Mouse (Mus musculus) layer of hippocampus, postnatal 10 days (tissue): ENCODE results near the gene Ccdc85c. TPM values are rescaled to one million over a fixed set of nuclear protein-coding genes. Genes with fewer than 3 reads are reported as not detected.

Experiments
- DNase-seq, 2 experiments: peaks; one replicate each; pipeline ENCODE4 v3.0.0; 2021; ENCODE audit warnings: low spot score in 2 of 2
- total RNA-seq, 2 experiments: library from RNA; stranded (reverse); gene quantifications; 2 replicates each; pipeline ENCODE4 v1.2.3; 2021

Ccdc85c gene
- total RNA-seq, 2 experiments from 2014 or later = 58.6 to 62.9 TPM

DNA sequence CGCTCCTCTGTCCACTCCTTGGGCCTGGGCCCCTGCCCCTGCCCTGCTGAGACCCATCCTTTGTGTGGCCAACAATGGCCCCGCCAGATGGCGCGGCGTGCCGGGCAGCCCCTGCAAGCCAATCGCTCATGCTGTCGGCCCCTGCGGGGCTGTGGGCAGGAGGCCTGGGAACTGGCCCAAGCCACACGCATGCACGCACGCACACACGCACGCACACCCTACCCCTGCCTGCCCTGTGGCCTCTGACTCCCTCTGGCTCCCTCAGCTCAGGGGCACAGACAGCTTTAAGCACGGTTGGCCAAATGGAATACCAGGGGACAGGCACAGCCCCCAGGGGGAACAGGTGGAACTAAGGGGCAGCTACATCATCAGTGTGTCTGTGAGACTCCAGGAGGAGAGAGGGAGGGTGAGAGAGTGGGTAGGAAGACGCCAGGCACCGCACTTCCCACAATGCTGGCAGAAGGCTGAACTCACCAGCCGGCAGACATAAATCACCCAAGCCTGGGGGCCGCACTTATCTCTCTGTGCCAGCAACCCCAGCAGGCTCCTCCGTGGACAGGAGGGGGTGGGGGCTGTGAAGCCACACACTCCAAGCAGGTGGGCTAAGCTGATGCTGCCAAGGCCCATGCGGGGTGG, 34.2 kb downstream of the Ccdc85c start:
- no peak for DNase-seq

DNA sequence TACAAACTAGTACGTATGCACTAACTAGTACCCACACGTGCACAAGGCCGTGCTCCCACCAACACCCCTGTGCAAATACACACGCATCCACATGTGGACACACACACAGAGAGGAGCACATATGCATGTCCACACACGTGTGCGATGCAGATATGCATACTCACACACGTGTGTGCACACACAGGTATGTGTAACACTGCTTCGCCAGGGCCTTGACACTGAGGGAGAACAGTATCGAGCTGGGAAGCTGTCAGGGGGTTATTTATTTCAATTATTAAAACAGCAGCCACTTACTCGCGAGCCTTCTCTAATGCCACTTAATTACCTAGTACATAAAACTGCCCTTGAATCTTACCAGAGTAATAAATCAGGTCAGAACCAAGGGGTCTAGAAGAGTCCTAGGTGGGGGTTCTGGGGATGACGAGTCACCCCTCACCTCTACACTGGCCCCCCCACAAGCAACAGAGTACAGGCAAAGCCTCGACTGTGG, 34.8 kb downstream of the Ccdc85c start:
- no peak for DNase-seq

DNA sequence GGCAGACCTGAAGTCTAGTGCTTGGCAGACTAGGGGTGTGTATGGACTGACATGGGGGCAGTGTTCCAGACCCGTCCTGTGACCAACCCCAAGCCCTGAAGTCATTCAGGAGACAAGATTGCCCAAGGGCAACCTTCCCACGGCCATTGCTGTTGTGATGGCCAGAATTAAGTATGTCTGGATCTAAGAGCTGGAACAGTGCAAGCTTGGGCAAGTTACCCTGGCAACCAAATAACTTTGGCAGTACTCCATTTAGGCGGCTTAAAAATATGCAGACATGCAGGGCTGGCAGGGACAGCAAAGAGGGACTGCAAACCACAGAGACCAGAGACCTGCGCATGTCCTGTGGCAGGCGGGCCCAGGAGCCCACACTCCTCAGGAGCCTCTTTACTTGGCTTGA, 35.8 kb downstream of the Ccdc85c start:
- DNase-seq = peak; percentile 69 to 78

GRCm38 (mm10) chr12:108238395-108239035, 36.7 kb downstream of the Ccdc85c start:
- DNase-seq = no peak

DNA sequence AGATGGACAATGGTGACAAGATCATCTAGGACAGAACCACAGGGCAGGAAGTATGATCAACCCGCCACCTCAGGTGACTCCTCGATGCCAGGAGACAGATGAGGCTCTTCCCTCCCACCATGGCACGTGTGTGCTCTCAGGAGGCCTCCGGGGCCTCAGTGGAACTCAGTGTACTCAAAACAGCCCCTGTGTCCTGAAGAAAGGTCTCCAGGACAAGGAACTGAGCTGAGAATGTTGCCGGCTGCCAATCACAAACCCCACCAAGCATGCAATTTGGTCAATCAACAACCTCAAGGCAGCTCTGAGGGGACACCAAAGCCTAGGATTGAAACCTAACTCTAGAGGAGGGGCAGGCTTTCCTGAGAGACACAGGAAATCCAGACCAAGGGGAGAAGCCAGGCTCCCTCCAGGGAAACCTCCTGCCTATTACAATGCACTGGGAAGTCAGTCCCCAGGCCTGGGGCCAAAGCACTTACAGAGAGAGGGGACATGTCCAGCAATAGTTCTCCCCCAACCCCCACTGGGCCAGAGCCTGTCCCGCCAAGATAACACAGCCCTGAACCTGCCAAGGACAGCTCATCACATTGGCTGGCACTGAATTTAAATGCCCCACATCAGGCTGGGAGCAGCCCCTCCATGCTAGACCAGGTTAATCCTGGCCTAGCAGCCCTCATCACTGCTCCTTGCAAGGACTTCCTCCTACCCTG, 37.8 kb downstream of the Ccdc85c start:
- DNase-seq = no peak

DNA sequence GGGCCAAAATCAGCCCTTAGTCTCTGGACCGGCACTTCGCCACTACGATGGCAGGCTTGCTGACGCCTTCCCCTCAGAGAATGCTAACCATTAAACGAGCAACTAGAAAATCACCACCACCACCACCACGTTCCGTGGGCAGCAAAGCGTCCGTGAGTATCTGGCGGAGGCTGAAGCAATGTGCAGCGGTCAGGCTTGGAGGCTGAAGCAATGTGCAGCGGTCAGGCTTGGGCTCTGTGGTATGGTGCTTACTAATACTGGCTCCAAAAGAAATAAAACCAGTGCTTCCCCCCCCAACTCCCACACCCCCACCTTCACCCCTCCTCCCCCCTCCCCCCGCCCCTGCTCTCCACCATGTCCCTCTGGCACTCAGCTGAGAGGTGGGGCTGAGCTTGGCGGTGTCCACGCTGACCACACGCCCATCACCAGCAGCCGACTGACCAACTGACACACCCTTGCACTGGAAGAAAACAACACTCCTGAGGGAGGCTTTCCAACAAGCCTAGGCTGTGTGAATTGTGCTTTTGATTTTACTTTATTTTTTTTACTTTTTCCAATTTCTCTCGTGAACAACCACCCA, 39.2 kb downstream of the Ccdc85c start:
- DNase-seq = no peak

DNA sequence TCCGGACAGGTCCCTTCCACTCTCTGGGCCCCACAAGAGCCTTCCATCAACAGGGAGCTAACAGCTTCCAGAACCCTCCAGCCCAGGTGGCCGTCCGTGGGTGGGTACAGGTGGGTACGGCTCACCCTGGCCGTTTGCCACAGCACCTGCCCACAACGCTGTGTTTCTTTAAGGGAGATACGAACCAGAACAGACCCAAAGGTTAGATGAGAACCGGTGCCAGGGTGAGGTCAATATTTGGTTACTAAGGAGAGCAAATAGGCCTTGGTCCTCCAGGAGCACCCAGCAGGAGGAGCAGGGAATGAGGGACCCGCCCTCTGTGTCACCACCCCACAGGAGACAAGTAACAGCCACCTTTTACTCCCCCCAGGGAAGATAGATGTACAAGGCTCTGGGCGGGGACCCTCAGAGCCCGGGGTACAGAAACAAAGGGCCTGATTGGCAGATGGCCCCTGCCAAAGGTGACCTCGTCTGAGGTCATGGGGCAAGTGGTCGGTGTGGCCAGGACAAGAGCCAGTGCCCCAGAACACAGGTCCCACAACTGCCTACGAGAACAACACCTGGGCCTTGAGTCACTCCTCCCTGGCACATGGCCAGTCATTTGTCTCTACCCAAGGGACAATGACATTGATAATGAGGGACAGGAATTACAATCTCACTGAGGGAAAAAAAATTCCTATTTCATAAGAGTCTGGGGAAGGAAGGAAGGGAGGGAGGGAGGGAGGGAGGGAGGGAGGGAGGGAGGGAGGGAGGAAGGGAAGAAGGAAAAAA, 40.2 kb downstream of the Ccdc85c start:
- no peak for DNase-seq

DNA sequence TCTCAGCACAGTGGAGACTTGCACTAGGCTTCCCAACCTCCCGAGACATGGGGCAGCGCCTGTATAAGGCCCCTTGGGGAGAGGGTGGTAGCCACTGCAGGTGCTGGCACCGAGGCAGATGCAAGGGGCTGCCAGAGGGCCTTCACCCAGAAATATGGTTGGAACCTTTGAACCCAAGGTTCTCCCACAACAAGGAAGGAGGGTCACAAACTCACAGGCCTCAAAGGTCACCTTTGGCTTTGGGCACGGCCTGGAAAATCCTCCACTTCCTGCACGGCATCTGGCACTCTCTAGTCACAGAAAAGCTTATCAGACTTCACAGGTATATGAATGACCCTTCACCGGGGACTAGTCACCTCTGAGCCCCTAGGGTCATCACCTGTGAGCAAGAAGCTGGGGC, 41.5 kb downstream of the Ccdc85c start:
- no peak for DNase-seq

DNA sequence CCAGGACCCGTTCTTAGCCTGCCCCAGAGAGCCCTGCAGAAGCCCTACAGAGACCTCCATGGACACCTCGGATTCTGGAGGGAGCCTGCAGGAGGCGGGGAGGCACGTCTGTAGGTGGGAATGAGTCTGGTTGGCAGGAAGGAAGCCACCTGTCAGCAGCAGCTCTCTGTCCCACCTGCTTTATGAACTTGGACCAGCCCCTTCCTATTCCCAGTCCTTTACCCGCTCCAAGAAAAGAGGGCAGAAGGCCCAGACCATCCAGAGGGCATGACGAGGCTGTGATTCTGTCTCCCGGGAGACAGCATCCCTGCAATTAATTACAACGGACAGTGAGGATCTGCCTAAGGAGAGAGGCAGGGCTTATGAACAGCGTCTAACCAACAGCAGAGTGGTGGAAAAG, 43.3 kb downstream of the Ccdc85c start:
- no peak for DNase-seq

DNA sequence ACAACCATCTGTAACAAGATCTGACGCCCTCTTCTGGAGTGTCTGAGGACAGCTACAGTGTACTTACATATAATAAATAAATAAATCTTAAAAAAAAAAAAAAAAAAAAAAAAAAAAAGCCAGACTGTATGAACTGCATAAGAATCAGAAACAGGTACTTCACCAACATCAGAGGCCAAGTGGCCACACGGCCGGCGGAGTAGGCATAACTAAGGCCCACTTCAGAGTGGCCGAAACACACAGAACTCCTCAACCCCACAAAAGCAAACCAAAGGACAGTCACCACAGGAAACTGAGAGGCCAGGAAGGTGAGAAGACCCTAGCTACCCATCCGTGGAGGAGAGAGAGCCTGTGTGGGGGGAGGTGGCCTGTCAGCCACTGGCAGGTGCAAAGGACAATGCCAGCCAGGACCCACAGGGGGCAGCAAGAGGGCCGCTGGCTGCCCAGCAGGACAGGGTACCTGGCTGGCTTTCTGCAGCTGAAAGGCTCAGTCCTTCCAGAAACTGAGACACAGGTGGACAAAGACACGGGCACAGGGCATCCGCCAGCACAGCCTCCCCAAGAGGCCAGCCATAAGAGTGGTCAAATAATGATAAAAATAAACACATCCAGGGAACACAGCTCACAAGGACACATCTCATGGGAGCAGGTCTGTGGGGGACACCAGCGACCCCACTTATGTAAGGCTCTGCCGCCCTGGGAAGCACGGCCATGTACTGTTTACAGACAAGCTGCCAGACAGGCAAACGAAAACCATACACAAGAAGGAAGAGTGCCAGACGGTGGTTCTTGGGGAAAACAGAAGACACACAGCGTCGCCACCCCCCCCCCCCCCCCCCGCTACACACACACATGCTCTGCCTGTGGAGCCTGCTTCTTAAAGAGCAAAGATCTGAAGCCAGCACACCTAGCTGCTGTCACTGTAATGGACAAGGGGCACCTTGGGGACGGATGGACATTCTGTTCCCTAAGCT, 44.1 kb downstream of the Ccdc85c start:
- no peak for DNase-seq

GRCm38 (mm10) chr12:108230077-108230476, 45.1 kb downstream of the Ccdc85c start:
- no peak for DNase-seq

DNA sequence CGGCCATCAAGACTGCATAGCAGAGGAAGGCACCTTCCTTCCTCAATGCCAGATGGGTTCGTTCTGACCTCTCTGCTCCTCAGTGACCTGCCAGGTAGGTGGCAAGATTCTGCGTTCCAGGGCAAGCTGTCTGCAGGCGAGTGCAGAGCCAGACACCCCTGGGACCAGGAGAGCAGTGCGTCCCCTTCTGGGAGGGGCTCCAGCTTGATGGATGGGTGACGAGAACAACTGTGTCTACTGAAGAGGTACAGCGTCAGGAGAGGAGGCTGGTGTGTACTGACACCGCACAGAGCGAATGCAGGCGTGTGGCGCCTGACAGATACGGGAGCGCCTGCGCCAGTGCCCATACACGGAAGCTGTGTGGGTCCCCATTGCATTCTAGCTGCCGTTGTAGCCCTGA, 47.7 kb downstream of the Ccdc85c start:
- DNase-seq = no peak

- DNase-seq = no peak
Measured at GRCm38 (mm10) chr12:108226941-108227340, 48.3 kb downstream of the Ccdc85c start.

- DNase-seq = no peak
Measured at GRCm38 (mm10) chr12:108226216-108226615, 49.0 kb downstream of the Ccdc85c start.

DNA sequence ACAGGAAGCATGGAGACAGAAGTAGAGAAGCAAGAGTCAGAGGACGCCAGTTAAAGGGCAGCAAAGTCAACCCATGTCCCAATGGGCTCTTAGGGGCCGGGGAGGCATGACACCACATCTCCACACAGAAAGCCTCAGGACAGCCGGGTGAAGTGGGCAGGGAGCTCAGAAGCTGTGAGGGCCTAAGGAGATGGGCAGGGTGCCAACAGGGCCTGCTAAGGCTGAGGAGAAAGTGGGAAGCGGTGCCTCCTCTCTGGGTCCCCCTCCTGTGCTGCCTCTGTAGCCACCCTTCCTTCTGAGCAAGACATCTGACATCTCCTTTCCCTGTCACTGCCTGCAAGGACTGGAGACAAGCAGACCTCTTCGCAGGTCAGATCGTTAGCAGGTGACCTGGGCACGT, 49.4 kb downstream of the Ccdc85c start:
- DNase-seq = peak in 1 of 2 experiments; percentile 43

DNA sequence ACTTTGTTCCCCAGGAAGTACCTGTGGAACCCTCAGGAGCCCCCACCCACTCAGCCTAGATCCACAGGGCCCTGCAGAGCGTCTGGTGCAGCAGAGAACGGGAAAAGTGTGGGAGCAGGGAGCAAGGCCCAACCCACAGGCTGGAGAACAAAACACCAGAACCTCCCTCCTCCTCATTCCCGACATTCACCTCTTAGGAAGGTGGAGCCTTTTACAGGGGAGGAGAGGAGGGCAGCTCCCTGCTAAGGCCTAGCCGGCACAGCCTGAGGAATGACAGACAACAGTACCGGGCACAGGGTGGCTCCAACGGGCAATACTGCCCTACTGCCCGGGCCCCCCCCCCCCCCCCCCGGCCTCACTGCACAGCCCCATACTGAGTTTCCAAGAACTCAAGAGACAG, 51.9 kb downstream of the Ccdc85c start:
- DNase-seq = no peak

DNA sequence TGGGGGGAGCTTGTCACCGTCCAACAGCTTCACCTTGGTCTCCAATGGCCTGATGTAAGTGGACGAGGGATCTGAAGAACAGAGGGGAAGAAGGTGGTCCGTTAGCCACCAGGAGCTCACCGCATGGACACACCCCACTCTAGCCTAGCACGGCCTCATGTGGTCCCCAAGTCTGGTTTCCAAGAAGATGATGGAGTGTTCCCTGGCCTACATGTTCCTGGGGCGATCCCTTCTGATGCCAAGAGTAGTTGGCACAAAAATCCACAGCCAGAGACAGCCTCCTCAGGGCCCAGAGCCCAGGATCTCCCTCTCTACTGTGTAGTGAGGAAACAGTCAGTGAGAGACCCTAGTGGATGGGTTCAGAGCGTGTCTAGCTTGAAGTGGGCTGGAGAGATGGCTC, 53.5 kb downstream of the Ccdc85c start:
- DNase-seq = no peak

DNA sequence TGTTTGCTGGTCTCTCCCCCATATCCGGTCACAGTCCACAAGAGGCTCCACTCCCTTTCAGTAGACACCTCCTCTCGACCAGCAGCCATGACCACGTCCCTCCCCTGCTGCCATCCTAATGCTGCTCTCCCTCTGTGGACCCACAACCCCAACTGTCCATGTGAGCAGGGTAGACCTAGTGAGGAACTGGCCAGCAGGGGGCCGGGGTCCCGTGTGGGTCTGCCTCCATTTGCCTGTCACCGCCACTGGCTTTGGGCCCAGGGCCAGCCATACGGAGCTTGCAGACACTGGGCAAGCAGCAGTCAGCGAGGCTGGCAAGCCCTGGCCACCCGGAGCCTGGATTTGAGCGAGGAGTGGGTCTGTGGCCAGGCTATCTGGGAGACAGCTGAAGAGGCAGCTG, 54.0 kb downstream of the Ccdc85c start:
- DNase-seq = peak; percentile 58 to 71

GRCm38 (mm10) chr12:108220621-108221020, 54.6 kb downstream of the Ccdc85c start:
- no peak for DNase-seq
